Mouse (Mus musculus): ENCODE measurements at regions not wholly inside any gene's neighbourhood (a gene's known extent, or its start where the extent isn't known, plus 50 kb on each side); places are given as distances from the start of the nearest gene placed in this dataset.

DNA sequence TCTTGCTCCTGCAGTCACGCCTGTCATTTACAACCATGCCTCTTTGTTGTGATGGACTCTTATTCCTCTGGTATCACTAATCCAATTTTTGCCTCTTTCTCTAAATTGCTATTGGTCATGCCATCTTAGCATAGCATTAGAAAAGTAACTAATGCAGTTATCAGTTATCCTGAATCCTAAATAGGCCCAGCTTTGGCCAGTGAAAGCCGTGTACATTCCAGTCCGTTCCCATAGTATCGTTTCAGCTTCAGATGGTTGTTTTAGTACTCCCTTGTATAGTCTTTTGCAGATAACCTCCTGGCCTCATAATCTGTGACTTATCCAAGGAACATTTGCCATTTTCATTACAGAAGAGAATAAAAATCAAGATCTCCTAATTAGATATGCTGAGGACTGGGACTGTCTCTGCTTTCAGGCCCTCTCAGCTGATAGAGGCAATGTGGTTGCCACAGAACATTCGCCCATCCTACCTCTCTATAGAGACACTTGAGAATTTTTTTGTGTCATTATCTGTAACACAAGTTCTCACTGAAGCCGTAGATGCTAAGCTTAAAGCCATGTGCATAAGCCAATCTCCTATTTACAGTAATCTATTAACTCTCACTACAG is 1318.2 kb downstream of the Defb40 start:
- H3K36me3 ChIP-seq (ENCODE audit: insufficient read depth), result no peaks in the 10 kb centered on the region
- H3K4me2 ChIP-seq (ENCODE audit: low read depth), result no peak overlapping the region
- H3K9me3 ChIP-seq (ENCODE audit: low read length), result no peaks in the 10 kb centered on the region
- H3K4me1 ChIP-seq (ENCODE audit: insufficient read depth), result peaks cover 12% of the 10 kb centered on the region
- H3K27ac ChIP-seq (ENCODE audit: low read depth, low read length), result no peak overlapping the region
- TF ChIP-seq CTCF (IDR thresholded peaks at IDR 0.05; ENCODE audit: low read depth), result no peak
- 86% methylated on average over 6 of the region's 6 CpGs for WGBS
- no peaks in the 10 kb centered on the region for H3K27me3 ChIP-seq (ENCODE audit: insufficient read depth, low read length)
- DNase-seq (no peak), ATAC-seq (no peak)
- H3K4me3 ChIP-seq (ENCODE audit: low read depth, low read length), result no peak overlapping the region
- H3K9ac ChIP-seq, result no peak overlapping the region

DNA sequence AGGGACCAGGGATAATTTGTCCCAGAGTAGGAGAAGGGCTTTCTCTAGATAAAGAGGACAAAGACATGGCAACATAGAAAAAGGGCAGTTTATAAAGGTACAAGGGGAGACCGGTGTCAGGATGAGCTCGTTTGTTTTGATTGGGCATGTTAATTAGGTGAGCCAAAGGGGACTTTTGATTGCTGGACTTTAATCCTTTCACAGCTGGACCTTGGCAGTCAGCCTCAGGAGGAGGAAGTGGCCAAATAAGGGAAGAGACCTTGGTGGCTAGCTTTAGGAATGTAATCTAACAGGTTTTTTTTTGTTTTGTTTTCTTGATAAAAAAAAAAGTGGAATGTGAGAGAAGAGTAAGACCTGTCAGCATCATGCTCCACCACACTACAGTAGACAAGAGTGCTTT is 1324.3 kb downstream of the Defb40 start:
- Histone ChIP-seq H3K4me2 (ENCODE audit: low read depth) (no peak overlapping the region), H3K9me3 (ENCODE audit: low read length) (no peaks in the 10 kb centered on the region), H3K27ac (ENCODE audit: low read depth, low read length) (no peak overlapping the region), H3K4me3 (ENCODE audit: low read depth, low read length) (no peak overlapping the region), H3K27me3 (ENCODE audit: insufficient read depth, low read length) (no peaks in the 10 kb centered on the region), H3K36me3 (ENCODE audit: insufficient read depth) (no peaks in the 10 kb centered on the region), H3K4me1 (ENCODE audit: insufficient read depth) (no peaks in the 10 kb centered on the region), H3K9ac (no peak overlapping the region)
- WGBS, result 13% methylated on average over 2 of the region's 2 CpGs
- DNase-seq, result no peak
- TF ChIP-seq CTCF (IDR thresholded peaks at IDR 0.05; ENCODE audit: low read depth), result no peak
- ATAC-seq, result no peak

DNA sequence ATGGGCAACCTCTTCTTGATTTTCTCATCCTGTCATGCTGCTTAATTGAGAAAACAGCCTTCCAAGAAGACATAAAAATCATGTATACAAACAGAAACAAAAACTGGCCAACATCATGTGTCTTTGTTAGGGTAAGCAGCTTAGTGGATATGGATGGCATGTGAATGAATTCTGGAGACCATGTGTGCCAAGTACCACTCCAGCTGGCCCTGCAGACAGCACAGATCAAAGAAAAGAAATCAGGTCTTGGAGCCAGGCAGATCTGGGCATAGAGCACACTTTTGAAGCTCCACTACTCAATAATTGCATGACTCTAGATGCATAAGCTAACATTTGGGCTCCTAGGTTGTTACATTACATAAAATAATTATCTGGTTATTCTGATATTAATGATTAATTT is 1330.5 kb downstream of the Defb40 start:
- Histone ChIP-seq H3K27ac (ENCODE audit: low read depth, low read length) (no peak overlapping the region), H3K9ac (no peak overlapping the region), H3K9me3 (ENCODE audit: low read length) (no peaks in the 10 kb centered on the region), H3K4me1 (ENCODE audit: insufficient read depth) (no peaks in the 10 kb centered on the region), H3K27me3 (ENCODE audit: insufficient read depth, low read length) (no peaks in the 10 kb centered on the region), H3K4me2 (ENCODE audit: low read depth) (no peak overlapping the region), H3K36me3 (ENCODE audit: insufficient read depth) (no peaks in the 10 kb centered on the region), H3K4me3 (ENCODE audit: low read depth, low read length) (no peak overlapping the region)
- ATAC-seq, result peak; percentile 95
- peak; percentile 61 for DNase-seq
- TF ChIP-seq CTCF (IDR thresholded peaks at IDR 0.05; ENCODE audit: low read depth), result no peak

DNA sequence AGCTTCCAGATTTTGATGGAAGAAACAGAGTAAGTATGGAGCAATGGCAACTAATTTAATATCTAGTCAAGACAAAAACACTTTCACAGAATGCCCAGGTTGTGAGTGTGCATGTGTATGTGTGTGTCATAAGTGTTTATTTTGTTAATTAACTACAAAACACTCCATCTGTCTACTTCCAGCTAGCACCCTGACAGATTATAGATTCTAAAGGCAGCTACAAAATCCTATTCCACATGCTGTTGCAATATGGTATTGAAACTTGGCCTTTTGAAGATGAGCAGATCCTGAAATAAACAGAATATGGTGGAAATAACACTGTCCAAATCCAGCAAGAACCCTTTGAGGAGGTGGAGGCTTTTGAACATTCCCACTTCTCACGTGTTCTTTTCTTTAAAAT is 1356.9 kb downstream of the Defb40 start:
- H3K27ac ChIP-seq (ENCODE audit: low read depth, low read length), result no peak overlapping the region
- no peaks in the 10 kb centered on the region for H3K9me3 ChIP-seq (ENCODE audit: low read length)
- DNase-seq (peak; percentile 49), ATAC-seq (peak; percentile 80)
- TF ChIP-seq CTCF (IDR thresholded peaks at IDR 0.05; ENCODE audit: low read depth), result no peak
- H3K36me3 ChIP-seq (ENCODE audit: insufficient read depth), result no peaks in the 10 kb centered on the region
- no peaks in the 10 kb centered on the region for H3K27me3 ChIP-seq (ENCODE audit: insufficient read depth, low read length)
- no peak overlapping the region for H3K4me3 ChIP-seq (ENCODE audit: low read depth, low read length)
- WGBS, result 39% methylated on average over 1 of the region's 1 CpGs
- no peak overlapping the region for H3K9ac ChIP-seq
- no peaks in the 10 kb centered on the region for H3K4me1 ChIP-seq (ENCODE audit: insufficient read depth)
- H3K4me2 ChIP-seq (ENCODE audit: low read depth), result no peak overlapping the region

DNA sequence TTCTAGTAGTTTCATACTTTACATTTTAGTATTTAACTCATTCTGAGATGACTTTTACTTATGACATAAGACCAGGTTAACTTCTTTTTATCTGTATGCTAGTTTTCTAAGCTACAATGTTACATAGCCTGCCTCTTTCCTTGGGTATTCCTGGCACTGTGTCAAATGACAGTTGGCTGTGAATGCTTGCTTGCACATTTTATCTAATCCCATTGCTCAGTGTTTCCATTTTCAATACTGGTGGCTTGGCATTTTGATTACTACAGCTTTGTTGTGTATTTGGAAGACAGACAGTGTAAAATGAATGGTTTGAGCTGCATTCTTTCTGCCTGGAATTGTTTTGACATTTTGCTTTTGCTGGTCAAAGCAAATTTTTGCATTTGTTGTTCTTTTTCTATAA is 1359.2 kb downstream of the Defb40 start:
- Histone ChIP-seq H3K9me3 (ENCODE audit: low read length) (no peaks in the 10 kb centered on the region), H3K9ac (no peak overlapping the region), H3K4me2 (ENCODE audit: low read depth) (no peak overlapping the region), H3K36me3 (ENCODE audit: insufficient read depth) (no peaks in the 10 kb centered on the region), H3K4me3 (ENCODE audit: low read depth, low read length) (no peak overlapping the region), H3K27ac (ENCODE audit: low read depth, low read length) (no peak overlapping the region), H3K4me1 (ENCODE audit: insufficient read depth) (no peaks in the 10 kb centered on the region), H3K27me3 (ENCODE audit: insufficient read depth, low read length) (no peaks in the 10 kb centered on the region)
- DNase-seq (peak; percentile 49), ATAC-seq (no peak)
- no peak for TF ChIP-seq CTCF (IDR thresholded peaks at IDR 0.05; ENCODE audit: low read depth)

DNA sequence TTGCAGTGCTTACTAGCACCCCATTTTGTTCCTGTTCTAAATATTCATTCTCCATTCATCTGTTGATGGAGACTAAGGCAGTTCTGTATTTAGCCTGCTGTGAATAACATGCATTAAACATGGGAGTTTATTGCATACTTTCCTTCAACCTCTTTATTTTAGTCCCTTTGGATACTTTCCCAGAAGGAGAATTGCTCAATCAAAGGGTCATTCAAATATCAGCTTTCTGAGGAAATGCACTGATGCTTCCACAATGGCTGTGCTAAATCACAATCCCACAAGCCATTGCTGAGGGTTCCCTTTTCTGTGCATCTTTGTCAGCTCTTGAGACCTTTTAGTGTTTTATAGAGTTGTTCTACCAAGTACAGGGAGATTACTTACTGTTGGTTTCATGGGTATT is 1359.9 kb downstream of the Defb40 start:
- H3K27me3 ChIP-seq (ENCODE audit: insufficient read depth, low read length), result no peaks in the 10 kb centered on the region
- peak; percentile 69 for ATAC-seq
- TF ChIP-seq CTCF (IDR thresholded peaks at IDR 0.05; ENCODE audit: low read depth), result no peak
- H3K4me1 ChIP-seq (ENCODE audit: insufficient read depth), result no peaks in the 10 kb centered on the region
- DNase-seq, result peak; percentile 36
- no peak overlapping the region for H3K9ac ChIP-seq
- no peaks in the 10 kb centered on the region for H3K36me3 ChIP-seq (ENCODE audit: insufficient read depth)
- H3K4me3 ChIP-seq (ENCODE audit: low read depth, low read length), result no peak overlapping the region
- H3K27ac ChIP-seq (ENCODE audit: low read depth, low read length), result no peak overlapping the region
- H3K9me3 ChIP-seq (ENCODE audit: low read length), result no peaks in the 10 kb centered on the region
- H3K4me2 ChIP-seq (ENCODE audit: low read depth), result no peak overlapping the region

DNA sequence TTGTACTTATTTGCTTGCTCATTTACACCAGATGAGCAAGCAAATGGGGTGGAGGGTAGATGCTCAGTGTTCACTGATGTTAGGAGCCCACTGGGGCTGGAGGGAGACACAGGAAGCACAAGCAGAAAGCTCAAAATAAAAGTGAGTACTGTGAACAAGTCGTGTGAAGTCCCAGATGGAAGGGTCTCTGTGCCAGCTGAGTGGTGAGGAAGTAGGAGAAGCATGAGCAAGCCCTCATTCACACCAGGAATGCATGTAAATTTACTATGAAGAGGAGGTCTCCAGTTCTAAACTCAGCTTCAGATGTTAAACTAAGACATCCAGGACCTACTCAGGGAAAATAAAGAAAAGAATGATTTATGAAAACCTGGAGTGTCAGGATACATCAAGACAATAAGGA is 1375.2 kb downstream of the Defb40 start:
- no peaks in the 10 kb centered on the region for H3K36me3 ChIP-seq (ENCODE audit: insufficient read depth)
- no peaks in the 10 kb centered on the region for H3K27me3 ChIP-seq (ENCODE audit: insufficient read depth, low read length)
- H3K27ac ChIP-seq (ENCODE audit: low read depth, low read length), result no peak overlapping the region
- 23% methylated on average over 1 of the region's 1 CpGs for WGBS
- DNase-seq (no peak), ATAC-seq (no peak)
- no peaks in the 10 kb centered on the region for H3K9me3 ChIP-seq (ENCODE audit: low read length)
- no peak overlapping the region for H3K9ac ChIP-seq
- no peak overlapping the region for H3K4me3 ChIP-seq (ENCODE audit: low read depth, low read length)
- no peak for TF ChIP-seq CTCF (IDR thresholded peaks at IDR 0.05; ENCODE audit: low read depth)
- H3K4me2 ChIP-seq (ENCODE audit: low read depth), result no peak overlapping the region
- H3K4me1 ChIP-seq (ENCODE audit: insufficient read depth), result no peaks in the 10 kb centered on the region

DNA sequence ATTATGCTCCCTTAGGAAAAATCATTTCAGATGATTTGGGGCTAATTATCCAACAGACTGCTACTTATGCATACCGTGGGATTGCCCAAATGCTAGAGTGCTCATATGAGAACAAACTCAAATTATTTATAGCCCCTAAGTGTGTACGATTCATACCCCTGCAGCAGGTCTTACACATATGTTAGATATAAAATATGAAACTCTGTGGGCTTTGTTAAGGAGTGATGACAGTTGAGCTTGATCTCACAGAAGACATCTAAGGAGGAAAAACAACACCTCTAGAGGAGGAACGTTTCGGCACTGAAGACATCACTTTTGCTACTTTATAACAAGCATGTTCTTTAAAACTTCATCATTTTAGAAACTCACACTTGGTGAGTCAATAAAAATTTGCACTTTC is 1379.3 kb downstream of the Defb40 start:
- H3K9me3 ChIP-seq (ENCODE audit: low read length), result no peaks in the 10 kb centered on the region
- ATAC-seq, result no peak
- no peak overlapping the region for H3K4me3 ChIP-seq (ENCODE audit: low read depth, low read length)
- WGBS, result 77% methylated on average over 4 of the region's 4 CpGs
- no peak for DNase-seq
- no peak for TF ChIP-seq CTCF (IDR thresholded peaks at IDR 0.05; ENCODE audit: low read depth)
- H3K36me3 ChIP-seq (ENCODE audit: insufficient read depth), result no peaks in the 10 kb centered on the region
- no peaks in the 10 kb centered on the region for H3K27me3 ChIP-seq (ENCODE audit: insufficient read depth, low read length)
- H3K4me1 ChIP-seq (ENCODE audit: insufficient read depth), result no peaks in the 10 kb centered on the region
- H3K4me2 ChIP-seq (ENCODE audit: low read depth), result no peak overlapping the region
- H3K27ac ChIP-seq (ENCODE audit: low read depth, low read length), result no peak overlapping the region
- H3K9ac ChIP-seq, result no peak overlapping the region

All from forebrain, postnatal 0 days (tissue).